Mouse (Mus musculus) CH12.LX (cell line): ENCODE data around the gene Lhfp. TPM values are rescaled to one million over a fixed set of nuclear protein-coding genes. Genes with fewer than 3 reads are reported as not detected.
A peak's percentile ranks its signal among the peaks of the same experiment; 100 is the strongest.

Source experiments
- DNase-seq: peaks from one replicate; pipeline ENCODE4 v3.0.0-alpha.2; 2013; ENCODE audit errors: extremely low read depth
- H3K27ac ChIP-seq: 2 replicates; pipeline ENCODE4 v1.5.1; 2012; ENCODE audit warnings: low read depth, mild to moderate bottlenecking, control low read depth, moderate library complexity; ENCODE audit not compliant: insufficient read depth
- H3K27me3 ChIP-seq: replicated peaks from 2 replicates; pipeline ENCODE3; 2012; ENCODE audit warnings: inconsistent platforms
- H3K36me3 ChIP-seq, 2 experiments: replicated peaks in 1 of 2; 2 replicates each; pipeline versions ENCODE3 to v1.6.1; 2012; ENCODE audit warnings: inconsistent platforms in 1 of 2, low read length in 1 of 2, mild to moderate bottlenecking in 1 of 2, mixed read lengths in 1 of 2, moderate library complexity in 1 of 2; ENCODE audit not compliant: control insufficient read depth in 1 of 2, insufficient read depth in 1 of 2
- H3K4me1 ChIP-seq, 2 experiments: 2 replicates each; pipeline ENCODE4 v1.6.1; 2012; ENCODE audit warnings: inconsistent platforms in 1 of 2, moderate library complexity in 1 of 2; ENCODE audit not compliant: insufficient read depth in 2 of 2, control insufficient read depth in 1 of 2
- H3K4me2 ChIP-seq: 2 replicates; pipeline ENCODE4 v1.6.1; 2012; ENCODE audit warnings: low read depth, mild to moderate bottlenecking, control low read depth; ENCODE audit not compliant: poor library complexity, insufficient read depth, severe bottlenecking
- H3K4me3 ChIP-seq, 3 experiments: fragments of 150-350 bp in 1 of 3; sonication (generic) in 1 of 3; replicated peaks in 1 of 3; 2 replicates each; pipeline versions ENCODE3 to v1.5.1; 2011 to 2012; ENCODE audit warnings: low read depth in 2 of 3, low read length in 2 of 3, mild to moderate bottlenecking in 2 of 3, moderate library complexity in 2 of 3, control low read depth in 1 of 3, improper control_type of control experiment in 1 of 3, inconsistent platforms in 1 of 3, mixed read lengths in 1 of 3; ENCODE audit not compliant: poor library complexity in 1 of 3
- H3K79me2 ChIP-seq: replicated peaks from 2 replicates; pipeline ENCODE4 v1.6.1; 2012; ENCODE audit warnings: mild to moderate bottlenecking, moderate library complexity; ENCODE audit not compliant: control insufficient read depth, poor library complexity, insufficient read depth, severe bottlenecking; ENCODE audit errors: extremely low read depth
- H3K9ac ChIP-seq: 2 replicates; pipeline ENCODE4 v1.6.1; 2012; ENCODE audit warnings: low read depth, mild to moderate bottlenecking, control low read depth, moderate library complexity; ENCODE audit not compliant: insufficient read depth
- H3K9me3 ChIP-seq: replicated peaks from 2 replicates; pipeline ENCODE3; 2012; ENCODE audit warnings: low read length, inconsistent platforms, mixed read lengths
- BHLHE40 ChIP-seq: IDR thresholded peaks from 2 replicates; pipeline ENCODE4 v1.6.1; 2011; ENCODE audit warnings: mild to moderate bottlenecking, low read depth, low read length, improper control_type of control experiment
- CHD2 ChIP-seq: IDR thresholded peaks from 2 replicates; pipeline ENCODE4 v1.6.1; 2011; ENCODE audit warnings: low read length, improper control_type of control experiment
- CTCF ChIP-seq, 2 experiments: IDR thresholded peaks in 1 of 2; conservative IDR thresholded peaks in 1 of 2; 2 replicates each; pipeline ENCODE4 v1.5.1; 2011 to 2012; ENCODE audit warnings: low read depth in 2 of 2, low read length in 2 of 2, improper control_type of control experiment in 1 of 2, inconsistent platforms in 1 of 2, mild to moderate bottlenecking in 1 of 2, moderate library complexity in 1 of 2
- GABPA ChIP-seq: IDR thresholded peaks from 2 replicates; pipeline ENCODE4 v1.6.1; 2012; ENCODE audit warnings: low read depth, low read length, improper control_type of control experiment, inconsistent platforms; ENCODE audit not compliant: insufficient replicate concordance
- HCFC1 ChIP-seq: IDR thresholded peaks from 2 replicates; pipeline ENCODE4 v1.6.1; 2012; ENCODE audit warnings: low read depth, mild to moderate bottlenecking, inconsistent platforms, low read length, improper control_type of control experiment
- JUND ChIP-seq: conservative IDR thresholded peaks from 2 replicates; pipeline ENCODE4 v1.6.1; 2011; ENCODE audit warnings: low read depth, low read length, improper control_type of control experiment
- KAT2A ChIP-seq: IDR thresholded peaks from 2 replicates; pipeline ENCODE4 v1.6.1; 2012; ENCODE audit warnings: low read length, improper control_type of control experiment, inconsistent platforms; ENCODE audit not compliant: insufficient replicate concordance
- MXI1 ChIP-seq: IDR thresholded peaks from 2 replicates; pipeline ENCODE4 v1.6.1; 2011; ENCODE audit warnings: mild to moderate bottlenecking, low read depth, low read length, improper control_type of control experiment
- RAD21 ChIP-seq: IDR thresholded peaks from 2 replicates; pipeline ENCODE4 v1.6.1; 2011; ENCODE audit warnings: low read depth, mild to moderate bottlenecking, low read length, improper control_type of control experiment, moderate library complexity
- SMC3 ChIP-seq: IDR thresholded peaks from 2 replicates; pipeline ENCODE4 v1.6.1; 2011; ENCODE audit warnings: low read depth, low read length, improper control_type of control experiment
- TBP ChIP-seq: conservative IDR thresholded peaks from 2 replicates; pipeline ENCODE4 v1.6.1; 2011; ENCODE audit warnings: low read depth, low read length, improper control_type of control experiment
- TCF12 ChIP-seq: IDR thresholded peaks from 2 replicates; pipeline ENCODE4 v1.6.1; 2014; ENCODE audit warnings: low read depth, mild to moderate bottlenecking, inconsistent platforms, low read length, improper control_type of control experiment
- ZC3H11A ChIP-seq: IDR thresholded peaks from 2 replicates; pipeline ENCODE4 v1.6.1; 2012; ENCODE audit warnings: low read depth, mild to moderate bottlenecking, inconsistent platforms, low read length, improper control_type of control experiment
- ZMIZ1 ChIP-seq: IDR thresholded peaks from 2 replicates; pipeline ENCODE4 v1.6.1; 2012; ENCODE audit warnings: low read depth, mild to moderate bottlenecking, inconsistent platforms, low read length, improper control_type of control experiment
- dilution Hi-C: fragments of 300-500 bp; cut with MboI; formaldehyde crosslinking; loops from 2 replicates; pipeline ENCODE4 v1.14.3; 2020; ENCODE audit warnings: low sequenced_read_pairs; ENCODE audit not compliant: extremely low pct_unique_long_range_greater_than_20kb, extremely low pct_ligation_motif_present
- in situ Hi-C: fragments of 300-500 bp; cut with MboI; formaldehyde crosslinking; loops from 3 replicates; pipeline ENCODE4 v1.14.3; 2019; ENCODE audit warnings: low sequenced_read_pairs, low pct_ligation_motif_present, low pct_unique_long_range_greater_than_20kb, mixed read lengths
- polyA plus RNA-seq: library from polyadenylated mRNA; unstranded; fragments of >175 nt; gene quantifications from 2 replicates; pipeline ENCODE4 v1.2.1, GENCODE M21; 2012; ENCODE audit warnings: low read depth; ENCODE audit not compliant: insufficient read length
- total RNA-seq, 2 experiments: library from RNA; depleted of rRNA; stranded (reverse); fragments of 300-350 nt in 1 of 2; fragments of >200 nt in 1 of 2; gene quantifications; 2 replicates each; pipeline ENCODE4 v1.2.3; 2012 to 2014

Gene Lhfp
- total and polyA plus RNA-seq, 3 experiments = not detected

GRCm38 (mm10) chr3:53245571-53246208 is 204.4 kb downstream of the Lhfp start:
- Histone ChIP-seq H3K9ac (no peak overlapping the region), H3K79me2 (no peaks in the 10 kb centered on the region), H3K27me3 (no peaks in the 10 kb centered on the region), H3K4me2 (no peak overlapping the region), H3K4me1 (no peaks in the 10 kb centered on the region), H3K4me3 (no peak overlapping the region), H3K36me3 (no peaks in the 10 kb centered on the region), H3K9me3 (no peaks in the 10 kb centered on the region), H3K27ac (no peak overlapping the region)
- in situ Hi-C loops = no loop called here
- dilution Hi-C loops = no loop called here
- no peak for DNase-seq
- TF ChIP-seq GABPA (no peak), CHD2 (no peak), ZC3H11A (no peak), JUND (no peak), ZMIZ1 (no peak), TBP (no peak), MXI1 (no peak), CTCF (conservative IDR thresholded peaks at IDR 0.05 in 1 of 2, IDR thresholded peaks at IDR 0.05 in 1 of 2; ENCODE audit: low read depth in 2 of 2, low read length in 2 of 2) (no peak)

DNA sequence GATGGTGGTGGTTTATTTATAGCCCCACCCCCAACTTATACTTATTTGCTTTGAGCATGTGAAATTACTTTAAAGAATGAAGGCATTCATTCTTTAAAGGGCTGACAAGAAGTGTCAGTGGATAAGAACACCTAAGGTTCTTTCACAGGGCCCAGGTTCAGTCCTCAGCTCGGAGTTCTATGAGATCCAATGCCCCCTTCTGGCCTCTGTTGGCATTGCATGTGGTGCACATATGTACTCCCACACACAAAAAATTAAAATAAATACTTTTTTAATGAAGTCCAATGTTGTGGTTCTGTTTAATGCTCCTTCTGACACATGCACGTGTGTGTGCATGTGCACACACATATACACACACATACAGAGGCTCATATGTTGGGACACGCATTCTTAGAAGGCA is 205.8 kb downstream of the Lhfp start:
- dilution Hi-C loops = no loop called here
- DNase-seq = peak; percentile 46
- Histone ChIP-seq H3K79me2 (no peaks in the 10 kb centered on the region), H3K27me3 (no peaks in the 10 kb centered on the region), H3K9me3 (no peaks in the 10 kb centered on the region), H3K4me3 (no peak overlapping the region), H3K4me2 (no peak overlapping the region), H3K27ac (no peak overlapping the region), H3K9ac (no peak overlapping the region), H3K36me3 (no peaks in the 10 kb centered on the region), H3K4me1 (no peaks in the 10 kb centered on the region)
- in situ Hi-C loops = no loop called here
- TF ChIP-seq SMC3 (peak; percentile 56), RAD21 (peak; percentile 52), KAT2A (no peak), BHLHE40 (no peak), TCF12 (no peak), HCFC1 (no peak), CTCF (conservative IDR thresholded peaks at IDR 0.05 in 1 of 2, IDR thresholded peaks at IDR 0.05 in 1 of 2; ENCODE audit: low read depth in 2 of 2, low read length in 2 of 2) (peak; percentile 64 to 70; a peak in 3 of 4 replicates)
